Comparison of ENCODE assay signal across 9 mouse cellular contexts in genomic region chr9:107699376-107699980, GRCm38 (mm10). TPM values are rescaled to one million over a fixed set of nuclear protein-coding genes. Genes with fewer than 3 reads are reported as not detected.
DNase-seq lines count a peak whose midpoint lies in the region; ATAC-seq and TF ChIP-seq lines count a peak whose summit lies in the region.
"Had no signal": no experiment of that assay in that cellular context is flagged by ENCODE, and none has a peak within 500 bp of the region (broad histone marks: within the 10 kb centered on the region; RNA-seq: fewer than 3 reads in every experiment).

No protein-coding gene starts in this region.

- 12% methylated on average over 9 of the region's 9 CpGs for WGBS in heart, embryonic 11.5 days (ENCODE audit: insufficient replicate concordance)
- 6% methylated on average over 9 of the region's 9 CpGs for WGBS in embryonic facial prominence, embryonic 12.5 days
- 34% methylated on average over 9 of the region's 9 CpGs for WGBS in intestine, postnatal 0 days
- 8% methylated on average over 9 of the region's 9 CpGs for WGBS in midbrain, embryonic 14.5 days

- H3K36me3 ChIP-seq in heart, embryonic 11.5 days (ENCODE audit: control insufficient read depth, insufficient read depth, low read length) = no peaks in the 10 kb centered on the region
- peaks cover 48% of the 10 kb centered on the region for H3K36me3 ChIP-seq in embryonic facial prominence, embryonic 12.5 days
- H3K36me3 ChIP-seq in intestine, postnatal 0 days (ENCODE audit: control insufficient read depth, insufficient read depth) = no peaks in the 10 kb centered on the region; the same call in 1 of the 2 replicates
- peaks cover 38% of the 10 kb centered on the region for H3K36me3 ChIP-seq in midbrain, embryonic 14.5 days (ENCODE audit: control insufficient read depth, insufficient read depth, low read length)

- 0 out of 2 replicates have a peak overlapping the region, but pooled peaks have one; percentile 11 for H3K4me2 ChIP-seq in heart, embryonic 11.5 days
- peak overlapping the region; percentile 39 for H3K4me2 ChIP-seq in embryonic facial prominence, embryonic 12.5 days (replicated peaks)
- no peak overlapping the region for H3K4me2 ChIP-seq in intestine, postnatal 0 days (replicated peaks; ENCODE audit: low read depth)
- H3K4me2 ChIP-seq in midbrain, embryonic 14.5 days (ENCODE audit: low read length) = peak overlapping the region; percentile 35

- H3K27ac ChIP-seq in heart, embryonic 11.5 days (ENCODE audit: low read depth, low read length) = no peak overlapping the region
- peak overlapping the region; percentile 85 for H3K27ac ChIP-seq in embryonic facial prominence, embryonic 12.5 days
- peak overlapping the region; percentile 54; the same call in 1 of the 2 replicates for H3K27ac ChIP-seq in intestine, postnatal 0 days (ENCODE audit: low read depth, low read length)
- no peak overlapping the region for H3K27ac ChIP-seq in midbrain, embryonic 14.5 days (replicated peaks; ENCODE audit: low read depth, low read length)

- no peaks in the 10 kb centered on the region for H3K9me3 ChIP-seq in heart, embryonic 11.5 days (replicated peaks; ENCODE audit: control insufficient read depth, low read length)
- H3K9me3 ChIP-seq in embryonic facial prominence, embryonic 12.5 days = no peaks in the 10 kb centered on the region
- H3K9me3 ChIP-seq in intestine, postnatal 0 days (ENCODE audit: control insufficient read depth) = no peaks in the 10 kb centered on the region
- no peaks in the 10 kb centered on the region for H3K9me3 ChIP-seq in midbrain, embryonic 14.5 days (ENCODE audit: control insufficient read depth, low read length)
- H3K9me3 ChIP-seq: megakaryocyte, embryonic 14.5 days had no signal

- peaks cover 46% of the 10 kb centered on the region for H3K4me1 ChIP-seq in heart, embryonic 11.5 days (ENCODE audit: control insufficient read depth, insufficient read depth, low read length)
- H3K4me1 ChIP-seq in embryonic facial prominence, embryonic 12.5 days = peaks cover 94% of the 10 kb centered on the region
- peaks cover 13% of the 10 kb centered on the region; the same call in 1 of the 2 replicates for H3K4me1 ChIP-seq in intestine, postnatal 0 days (replicated peaks; ENCODE audit: control insufficient read depth, insufficient read depth, low read length)
- H3K4me1 ChIP-seq in midbrain, embryonic 14.5 days (ENCODE audit: control insufficient read depth, insufficient read depth, low read length) = peaks cover 59% of the 10 kb centered on the region

- no peak for TF ChIP-seq CTCF in intestine, postnatal 0 days (IDR thresholded peaks at IDR 0.05; ENCODE audit: low read depth)

- no peak for ATAC-seq in heart, embryonic 11.5 days (replicated peaks; ENCODE audit: insufficient number of reproducible peaks, low FRiP score, low TSS enrichment)
- no peak for ATAC-seq in embryonic facial prominence, embryonic 12.5 days (ENCODE audit: insufficient number of reproducible peaks, insufficient read depth, low FRiP score, low TSS enrichment)
- no peak for ATAC-seq in intestine, postnatal 0 days
- no peak for ATAC-seq in midbrain, embryonic 14.5 days (ENCODE audit: low FRiP score, low TSS enrichment)

- H3K9ac ChIP-seq in heart, embryonic 11.5 days (ENCODE audit: low read depth, low read length) = no peak overlapping the region
- peak overlapping the region; percentile 31 for H3K9ac ChIP-seq in embryonic facial prominence, embryonic 12.5 days
- H3K9ac ChIP-seq in intestine, postnatal 0 days (ENCODE audit: low read depth, low read length) = no peak overlapping the region
- H3K9ac ChIP-seq in midbrain, embryonic 14.5 days (replicated peaks; ENCODE audit: low read length) = peak overlapping the region; percentile 12

- no peak overlapping the region for H3K4me3 ChIP-seq in heart, embryonic 11.5 days (ENCODE audit: low read depth, low read length)
- peak overlapping the region; percentile 13; the same call in 1 of the 2 replicates for H3K4me3 ChIP-seq in embryonic facial prominence, embryonic 12.5 days
- H3K4me3 ChIP-seq in intestine, postnatal 0 days (ENCODE audit: low read depth, low read length) = no peak overlapping the region
- H3K4me3 ChIP-seq in midbrain, embryonic 14.5 days (replicated peaks; ENCODE audit: low read depth, low read length) = no peak overlapping the region
- H3K4me3 ChIP-seq: megakaryocyte, embryonic 14.5 days had no signal

- DNase-seq in heart, adult 9 months (ENCODE audit: low spot score in 2 of 2) = no peak
- no peak for DNase-seq in midbrain, embryonic 14.5 days
- no peak for DNase-seq in cerebellum, postnatal 4 days (ENCODE audit: low spot score in 2 of 2)
- DNase-seq in cerebellum, postnatal 10 days = no peak
- no peak for DNase-seq in layer of hippocampus, adult 11-12 months (ENCODE audit: low spot score)

- H3K27me3 ChIP-seq in heart, embryonic 11.5 days (ENCODE audit: control insufficient read depth, insufficient read depth, low read length) = no peaks in the 10 kb centered on the region
- H3K27me3 ChIP-seq in embryonic facial prominence, embryonic 12.5 days = no peaks in the 10 kb centered on the region
- no peaks in the 10 kb centered on the region for H3K27me3 ChIP-seq in intestine, postnatal 0 days (replicated peaks; ENCODE audit: control insufficient read depth, insufficient read depth, low read length)
- no peaks in the 10 kb centered on the region for H3K27me3 ChIP-seq in midbrain, embryonic 14.5 days (ENCODE audit: control insufficient read depth, insufficient read depth, low read length)

RNA-seq across cellular contexts. Expression of gene Sema3f, which starts 10.8 kb away (rescaled TPM):
- 4.6 and 5.8 TPM in 2 replicates for polyA plus RNA-seq in heart, embryonic 11.5 days (2014; fragmentation: Nextera tagmentation; extraction: Ambion mirVana)
- polyA plus RNA-seq in embryonic facial prominence, embryonic 12.5 days (2016; fragmentation: Nextera tagmentation; extraction: Ambion mirVana) = 52.4 and 53.1 TPM in 2 replicates
- polyA plus RNA-seq in intestine, postnatal 0 days (2015; fragmentation: Nextera tagmentation; extraction: Ambion mirVana) = 3.9 and 4.4 TPM in 2 replicates
- 34.0 and 37.0 TPM in 2 replicates for polyA plus RNA-seq in midbrain, embryonic 14.5 days (2014; fragmentation: Nextera tagmentation; extraction: Ambion mirVana)

RNA-seq across cellular contexts. Expression of gene Gnat1, which starts 20.0 kb away (rescaled TPM):
- 0.42 and 1.2 TPM in 2 replicates for polyA plus RNA-seq in heart, embryonic 11.5 days (2014; fragmentation: Nextera tagmentation; extraction: Ambion mirVana)
- 1.4 and 3.0 TPM in 2 replicates for polyA plus RNA-seq in embryonic facial prominence, embryonic 12.5 days (2016; fragmentation: Nextera tagmentation; extraction: Ambion mirVana)
- polyA plus RNA-seq in intestine, postnatal 0 days (2015; fragmentation: Nextera tagmentation; extraction: Ambion mirVana) = 1.6 and 1.9 TPM in 2 replicates
- 0.97 and 2.0 TPM in 2 replicates for polyA plus RNA-seq in midbrain, embryonic 14.5 days (2014; fragmentation: Nextera tagmentation; extraction: Ambion mirVana)

RNA-seq across cellular contexts. Expression of gene Slc38a3, which starts 30.1 kb away (rescaled TPM):
- 2.8 and 3.3 TPM in 2 replicates for polyA plus RNA-seq in heart, embryonic 11.5 days (2014; fragmentation: Nextera tagmentation; extraction: Ambion mirVana)
- 8.2 and 8.3 TPM in 2 replicates for polyA plus RNA-seq in embryonic facial prominence, embryonic 12.5 days (2016; fragmentation: Nextera tagmentation; extraction: Ambion mirVana)
- polyA plus RNA-seq in intestine, postnatal 0 days (2015; fragmentation: Nextera tagmentation; extraction: Ambion mirVana) = 15.5 and 15.6 TPM in 2 replicates
- polyA plus RNA-seq in midbrain, embryonic 14.5 days (2014; fragmentation: Nextera tagmentation; extraction: Ambion mirVana) = 20.4 and 31.9 TPM in 2 replicates

Comparison
In these comparisons a context has a peak if more than half of its experiments do, and no peak if none do; other contexts are left out.
1. H3K27ac ChIP-seq: peak in embryonic facial prominence, embryonic 12.5 days (single experiment) and intestine, postnatal 0 days (single experiment); none in heart, embryonic 11.5 days (single experiment) and midbrain, embryonic 14.5 days (single experiment).
2. H3K9ac ChIP-seq: peak in embryonic facial prominence, embryonic 12.5 days (single experiment) and midbrain, embryonic 14.5 days (single experiment); none in heart, embryonic 11.5 days (single experiment) and intestine, postnatal 0 days (single experiment).